Mouse (Mus musculus): ENCODE measurements at regions not wholly inside any gene's neighbourhood (a gene's known extent, or its start where the extent isn't known, plus 50 kb on each side); places are given as distances from the start of the nearest gene placed in this dataset.

GRCm38 (mm10) chr8:76514132-76514531, 385.1 kb upstream of the Nr3c2 start:
- Histone ChIP-seq H3K4me3 (ENCODE audit: insufficient read depth, low read depth, low read length) (no peak overlapping the region), H3K4me1 (ENCODE audit: control insufficient read depth, insufficient read depth, low read length) (no peaks in the 10 kb centered on the region), H3K27me3 (replicated peaks; ENCODE audit: control insufficient read depth, insufficient read depth, low read length) (no peaks in the 10 kb centered on the region), H3K27ac (ENCODE audit: insufficient read depth, low read depth, low read length) (no peak overlapping the region), H3K36me3 (ENCODE audit: control insufficient read depth, insufficient read depth, low read length) (no peaks in the 10 kb centered on the region)
- 74% methylated on average over 1 of the region's 1 CpGs for WGBS
- DNase-seq, result no peak
- TF ChIP-seq POLR2A (IDR thresholded peaks at IDR 0.05; ENCODE audit: low read depth, low read length) (no peak), CTCF (conservative IDR thresholded peaks at IDR 0.05; ENCODE audit: insufficient read depth, insufficient read length, low read depth, low read length) (no peak)

- H3K4me1 ChIP-seq (ENCODE audit: control insufficient read depth, insufficient read depth, low read length), result no peaks in the 10 kb centered on the region
- no peak overlapping the region for H3K27ac ChIP-seq (ENCODE audit: insufficient read depth, low read depth, low read length)
- TF ChIP-seq CTCF (conservative IDR thresholded peaks at IDR 0.05; ENCODE audit: insufficient read depth, insufficient read length, low read depth, low read length), result no peak
- TF ChIP-seq POLR2A (IDR thresholded peaks at IDR 0.05; ENCODE audit: low read depth, low read length), result no peak
- 87% methylated on average over 3 of the region's 3 CpGs for WGBS
- no peaks in the 10 kb centered on the region for H3K27me3 ChIP-seq (replicated peaks; ENCODE audit: control insufficient read depth, insufficient read depth, low read length)
- DNase-seq, result no peak
- no peaks in the 10 kb centered on the region for H3K36me3 ChIP-seq (ENCODE audit: control insufficient read depth, insufficient read depth, low read length)
- no peak overlapping the region for H3K4me3 ChIP-seq (ENCODE audit: insufficient read depth, low read depth, low read length)
Measured at GRCm38 (mm10) chr8:76538806-76539480, 360.3 kb upstream of the Nr3c2 start.

GRCm38 (mm10) chr8:76539638-76540037, 359.6 kb upstream of the Nr3c2 start:
- no peaks in the 10 kb centered on the region for H3K4me1 ChIP-seq (ENCODE audit: control insufficient read depth, insufficient read depth, low read length)
- no peak overlapping the region for H3K4me3 ChIP-seq (ENCODE audit: insufficient read depth, low read depth, low read length)
- H3K27ac ChIP-seq (ENCODE audit: insufficient read depth, low read depth, low read length), result no peak overlapping the region
- 87% methylated on average over 4 of the region's 4 CpGs for WGBS
- no peaks in the 10 kb centered on the region for H3K27me3 ChIP-seq (replicated peaks; ENCODE audit: control insufficient read depth, insufficient read depth, low read length)
- no peak for TF ChIP-seq CTCF (conservative IDR thresholded peaks at IDR 0.05; ENCODE audit: insufficient read depth, insufficient read length, low read depth, low read length)
- TF ChIP-seq POLR2A (IDR thresholded peaks at IDR 0.05; ENCODE audit: low read depth, low read length), result no peak
- no peaks in the 10 kb centered on the region for H3K36me3 ChIP-seq (ENCODE audit: control insufficient read depth, insufficient read depth, low read length)
- no peak for DNase-seq

- no peak overlapping the region for H3K4me3 ChIP-seq (ENCODE audit: insufficient read depth, low read depth, low read length)
- no peak overlapping the region for H3K27ac ChIP-seq (ENCODE audit: insufficient read depth, low read depth, low read length)
- no peaks in the 10 kb centered on the region for H3K27me3 ChIP-seq (replicated peaks; ENCODE audit: control insufficient read depth, insufficient read depth, low read length)
- H3K36me3 ChIP-seq (ENCODE audit: control insufficient read depth, insufficient read depth, low read length), result no peaks in the 10 kb centered on the region
- no peaks in the 10 kb centered on the region for H3K4me1 ChIP-seq (ENCODE audit: control insufficient read depth, insufficient read depth, low read length)
- no peak for TF ChIP-seq POLR2A (IDR thresholded peaks at IDR 0.05; ENCODE audit: low read depth, low read length)
- TF ChIP-seq CTCF (conservative IDR thresholded peaks at IDR 0.05; ENCODE audit: insufficient read depth, insufficient read length, low read depth, low read length), result no peak
- DNase-seq, result no peak
- WGBS, result 51% methylated on average over 3 of the region's 3 CpGs
Measured at GRCm38 (mm10) chr8:76540611-76541010, 358.6 kb upstream of the Nr3c2 start.

- WGBS, result 91% methylated on average over 2 of the region's 2 CpGs
- Histone ChIP-seq H3K27ac (ENCODE audit: insufficient read depth, low read depth, low read length) (no peak overlapping the region), H3K4me3 (ENCODE audit: insufficient read depth, low read depth, low read length) (no peak overlapping the region), H3K4me1 (ENCODE audit: control insufficient read depth, insufficient read depth, low read length) (no peaks in the 10 kb centered on the region), H3K27me3 (replicated peaks; ENCODE audit: control insufficient read depth, insufficient read depth, low read length) (no peaks in the 10 kb centered on the region), H3K36me3 (ENCODE audit: control insufficient read depth, insufficient read depth, low read length) (no peaks in the 10 kb centered on the region)
- no peak for TF ChIP-seq CTCF (conservative IDR thresholded peaks at IDR 0.05; ENCODE audit: insufficient read depth, insufficient read length, low read depth, low read length)
- no peak for TF ChIP-seq POLR2A (IDR thresholded peaks at IDR 0.05; ENCODE audit: low read depth, low read length)
- no peak for DNase-seq
Measured at GRCm38 (mm10) chr8:76551681-76552080, 347.6 kb upstream of the Nr3c2 start.

- Histone ChIP-seq H3K4me1 (ENCODE audit: control insufficient read depth, insufficient read depth, low read length) (no peaks in the 10 kb centered on the region), H3K27ac (ENCODE audit: insufficient read depth, low read depth, low read length) (no peak overlapping the region), H3K27me3 (replicated peaks; ENCODE audit: control insufficient read depth, insufficient read depth, low read length) (no peaks in the 10 kb centered on the region), H3K36me3 (ENCODE audit: control insufficient read depth, insufficient read depth, low read length) (no peaks in the 10 kb centered on the region), H3K4me3 (ENCODE audit: insufficient read depth, low read depth, low read length) (no peak overlapping the region)
- no peak for DNase-seq
- WGBS, result 56% methylated on average over 1 of the region's 1 CpGs
- TF ChIP-seq CTCF (conservative IDR thresholded peaks at IDR 0.05; ENCODE audit: insufficient read depth, insufficient read length, low read depth, low read length), result no peak
- no peak for TF ChIP-seq POLR2A (IDR thresholded peaks at IDR 0.05; ENCODE audit: low read depth, low read length)
Measured at GRCm38 (mm10) chr8:76601566-76601965, 297.7 kb upstream of the Nr3c2 start.

GRCm38 (mm10) chr8:76618721-76619120, 280.5 kb upstream of the Nr3c2 start:
- no peaks in the 10 kb centered on the region for H3K27me3 ChIP-seq (replicated peaks; ENCODE audit: control insufficient read depth, insufficient read depth, low read length)

More at GRCm38 (mm10) chr8:76618721-76619120, 280.5 kb upstream of the Nr3c2 start:
- no peak overlapping the region for H3K4me3 ChIP-seq (ENCODE audit: insufficient read depth, low read depth, low read length)
- TF ChIP-seq POLR2A (IDR thresholded peaks at IDR 0.05; ENCODE audit: low read depth, low read length) (no peak), CTCF (conservative IDR thresholded peaks at IDR 0.05; ENCODE audit: insufficient read depth, insufficient read length, low read depth, low read length) (no peak)
- H3K36me3 ChIP-seq (ENCODE audit: control insufficient read depth, insufficient read depth, low read length), result no peaks in the 10 kb centered on the region
- no peak overlapping the region for H3K27ac ChIP-seq (ENCODE audit: insufficient read depth, low read depth, low read length)
- DNase-seq, result no peak
- WGBS, result 73% methylated on average over 2 of the region's 2 CpGs
- H3K4me1 ChIP-seq (ENCODE audit: control insufficient read depth, insufficient read depth, low read length), result no peaks in the 10 kb centered on the region
